Mouse (Mus musculus) C2C12 (cell line): ENCODE measurements around the gene Etl4.

Source experiments
- CEBPB ChIP-seq: IDR thresholded peaks from one replicate; pipeline ENCODE4 v1.6.1; 2011; ENCODE audit warnings: low read depth, mild to moderate bottlenecking, control low read depth, moderate library complexity
- CTCF ChIP-seq: IDR thresholded peaks from one replicate; pipeline ENCODE4 v1.5.1; 2011; ENCODE audit not compliant: control insufficient read depth, insufficient read depth, insufficient read length
- MAX ChIP-seq: IDR thresholded peaks from one replicate; pipeline ENCODE4 v1.6.1; 2011; ENCODE audit warnings: mild to moderate bottlenecking, control low read depth

DNA sequence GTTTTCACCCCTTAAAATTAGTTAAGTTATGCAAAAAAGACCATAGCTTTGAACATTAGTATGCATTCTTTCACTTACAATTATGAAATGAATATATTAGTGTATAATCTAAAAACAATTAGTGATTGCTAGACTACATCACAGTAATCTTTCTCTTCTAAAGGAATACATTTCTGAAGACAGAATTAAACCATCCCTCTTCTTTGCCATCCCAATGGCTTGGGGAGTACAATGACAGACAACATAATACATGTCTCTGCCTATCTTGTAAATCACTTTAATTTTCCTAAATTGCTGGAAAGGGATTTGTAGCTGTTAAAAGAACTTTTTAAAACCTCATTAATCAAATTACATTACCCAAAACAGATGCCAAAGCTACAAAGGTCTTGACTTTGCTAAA lies 216.3 kb downstream of the Etl4 start:
- no peak for TF ChIP-seq CTCF
- no peak for TF ChIP-seq MAX
- no peak for TF ChIP-seq CEBPB
